Mouse (Mus musculus): ENCODE measurements around the gene Aspg.

The Aspg gene

GRCm38 (mm10) chr12:112117006-112117405, 10.5 kb downstream of the Aspg start:
- DNase-seq = no peak

GRCm38 (mm10) chr12:112117649-112118048, 11.2 kb downstream of the Aspg start:
- no peak for DNase-seq

DNA sequence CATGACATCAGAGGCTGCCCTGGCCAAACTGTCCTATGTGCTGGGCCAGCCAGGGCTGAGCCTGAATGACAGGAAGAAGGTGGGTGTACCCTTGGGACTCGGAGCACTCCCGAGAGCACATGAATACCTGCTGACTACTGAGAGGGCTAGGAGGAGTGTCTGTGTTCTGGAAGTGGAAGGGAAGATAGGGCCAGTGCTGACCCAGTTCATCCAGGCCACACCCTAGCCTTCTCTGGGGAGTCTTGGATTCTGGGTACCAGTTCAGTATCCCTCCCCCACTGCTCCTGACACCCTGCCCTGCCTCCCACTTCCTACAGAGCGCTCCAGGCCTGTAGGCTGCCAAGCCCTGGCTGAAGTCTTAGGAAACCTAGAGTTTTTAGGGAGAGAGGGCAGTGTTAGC, 14.7 kb downstream of the Aspg start:
- no peak for DNase-seq

- DNase-seq = no peak
Observed at GRCm38 (mm10) chr12:112125903-112126302, 19.4 kb downstream of the Aspg start.

DNA sequence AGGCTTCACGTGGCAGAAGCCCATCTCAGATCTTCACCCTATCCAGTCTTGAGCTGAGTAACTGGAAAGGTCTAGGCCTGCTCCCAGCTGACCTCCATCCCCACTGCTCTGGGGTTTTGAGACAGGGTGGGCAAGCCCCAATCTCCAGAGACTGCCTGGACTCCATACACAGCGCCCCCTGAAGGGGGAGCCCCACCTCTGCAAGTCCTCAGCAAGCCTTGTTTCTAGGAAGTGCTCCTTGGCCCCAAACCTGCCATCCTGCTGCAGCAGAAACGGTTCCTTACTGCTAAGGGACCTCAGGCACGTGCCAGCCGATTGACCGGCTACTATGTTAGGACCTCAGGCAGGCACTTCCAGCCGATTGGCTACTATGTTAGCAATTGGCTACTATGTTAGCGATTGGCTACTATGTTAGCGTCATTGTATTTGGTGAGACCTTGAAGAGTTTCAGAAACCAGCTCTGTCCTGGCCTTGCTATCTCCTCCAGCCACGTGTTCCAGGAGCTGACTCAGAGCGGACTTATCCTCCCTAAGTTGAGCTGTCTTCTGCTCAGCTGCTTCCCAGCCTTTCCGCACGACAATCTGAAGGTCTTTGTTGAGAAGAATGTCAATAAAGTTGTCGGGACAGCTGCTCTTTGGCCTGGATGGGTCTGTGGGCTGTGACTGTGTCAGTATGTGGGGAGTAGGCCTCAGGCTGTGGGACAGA, 20.6 kb downstream of the Aspg start:
- DNase-seq = peak; percentile 39

GRCm38 (mm10) chr12:112128526-112128925, 22.0 kb downstream of the Aspg start:
- DNase-seq = no peak

- DNase-seq = no peak
Observed at GRCm38 (mm10) chr12:112129300-112129856, 22.9 kb downstream of the Aspg start.

DNA sequence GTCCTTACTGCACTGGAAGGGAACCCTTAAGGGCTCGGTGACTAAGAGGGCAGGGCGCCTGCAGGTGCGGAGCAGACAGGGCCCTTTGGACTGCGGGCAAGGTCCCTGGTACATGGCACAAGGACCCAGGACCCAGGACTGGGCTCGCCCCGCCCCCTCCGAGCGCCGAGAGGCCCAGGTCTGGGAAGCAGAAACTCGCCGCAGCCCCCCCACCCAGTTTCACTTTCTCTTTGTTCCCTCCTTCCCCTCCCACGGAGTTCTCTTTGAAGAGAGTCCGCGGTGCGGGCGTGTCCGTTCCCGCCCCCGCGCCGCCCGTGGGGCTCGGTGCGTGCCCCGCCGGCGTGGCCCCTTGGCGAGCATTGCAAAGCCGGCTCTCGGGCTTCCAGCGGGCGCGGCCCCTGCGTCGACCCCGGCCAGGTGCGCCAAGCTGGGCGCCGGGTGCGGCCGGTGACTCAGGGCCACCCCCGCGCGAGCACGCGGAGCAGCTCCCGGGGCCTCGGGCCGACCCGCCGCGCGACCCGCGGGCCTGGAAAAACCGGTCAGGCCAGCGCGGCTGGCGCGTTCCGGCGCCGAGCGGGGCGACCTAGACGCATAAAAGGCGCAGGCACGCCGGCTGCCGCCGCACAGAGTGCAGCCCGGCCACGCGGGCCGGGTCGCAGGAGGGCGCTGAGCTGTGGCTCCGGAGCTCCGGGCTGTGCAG, 23.8 kb downstream of the Aspg start:
- DNase-seq = peak; percentile 74

DNA sequence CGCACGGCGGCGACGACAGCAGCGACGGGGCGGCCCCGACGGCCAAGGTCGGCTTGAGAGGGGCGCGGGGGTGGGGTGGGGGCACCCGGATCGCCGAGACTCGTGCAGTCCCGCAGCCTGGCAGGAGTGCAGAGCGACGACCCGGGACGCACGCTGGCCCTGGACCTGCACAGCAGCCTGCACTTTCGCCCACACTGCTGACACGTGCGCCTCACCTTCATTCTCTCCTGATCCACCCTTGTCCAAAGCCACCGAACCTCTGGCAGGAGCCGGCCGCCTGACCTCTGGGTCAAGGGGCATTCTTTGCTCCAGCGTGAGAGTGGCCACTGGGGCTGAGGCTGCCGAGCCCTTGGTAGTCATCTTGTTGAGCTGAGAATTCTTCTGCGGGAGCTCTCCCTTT, 24.5 kb downstream of the Aspg start:
- no peak for DNase-seq

DNA sequence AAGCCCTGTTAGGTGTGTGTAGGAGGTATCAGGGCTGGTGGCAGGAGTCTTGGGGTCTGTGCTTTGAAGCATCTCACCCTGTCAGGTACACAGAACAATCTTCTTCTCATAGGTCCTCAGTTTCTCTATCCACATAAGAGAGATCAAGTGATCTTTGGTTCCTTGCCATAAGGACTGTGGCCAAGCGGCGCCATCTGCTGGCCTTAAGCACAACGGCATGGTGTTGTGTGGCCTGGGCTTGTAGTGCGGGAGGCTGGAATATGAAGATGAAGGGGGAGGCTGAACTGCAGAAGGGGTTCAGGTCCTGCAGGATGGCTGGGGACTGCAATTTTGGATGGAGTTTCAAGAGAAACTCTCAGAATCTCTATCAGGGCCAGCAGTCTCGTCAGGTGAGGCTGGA, 33.8 kb downstream of the Aspg start:
- DNase-seq = peak; percentile 75

GRCm38 (mm10) chr12:112140745-112141144, 34.3 kb downstream of the Aspg start:
- DNase-seq = no peak

DNA sequence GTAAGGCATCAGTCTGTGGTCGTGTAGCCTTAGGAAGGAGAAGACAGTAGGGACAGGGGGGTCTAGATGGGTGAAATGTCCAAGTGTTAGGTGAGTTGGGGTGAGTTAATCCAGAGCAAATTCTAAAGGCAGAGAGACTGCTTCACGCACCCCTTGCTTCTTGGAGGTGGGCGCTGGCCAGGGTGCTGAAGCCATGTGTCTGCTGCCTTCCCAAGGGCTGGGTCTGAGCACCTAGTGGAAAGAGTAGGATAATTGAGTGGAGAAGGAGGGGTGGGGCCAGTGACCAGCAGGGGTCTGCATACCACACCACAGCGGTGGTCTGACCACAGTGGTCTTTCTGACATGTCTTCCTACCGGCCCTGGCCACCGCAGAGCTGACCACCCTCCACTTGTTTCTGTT, 34.8 kb downstream of the Aspg start:
- DNase-seq = peak; percentile 65

GRCm38 (mm10) chr12:112143116-112143832, 36.8 kb downstream of the Aspg start:
- DNase-seq = peak; percentile 75

DNA sequence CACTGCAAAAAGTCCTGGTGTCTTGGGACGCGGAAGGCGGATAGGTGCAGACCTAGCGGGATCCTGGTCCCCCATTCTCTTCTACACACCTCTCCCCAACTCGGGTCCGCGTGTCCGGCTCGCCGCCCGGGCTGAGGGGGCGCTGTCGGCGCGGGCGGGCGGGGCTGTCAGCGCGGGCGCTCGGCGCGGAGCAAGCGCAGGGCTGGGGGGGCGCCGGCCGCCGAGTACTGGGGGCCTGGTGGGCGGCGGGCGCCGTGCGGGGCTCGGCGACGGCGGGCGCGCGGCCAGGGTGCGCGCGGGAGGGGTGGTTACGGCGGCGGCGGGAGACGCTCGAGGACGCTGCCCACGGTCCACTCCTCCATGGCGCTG, 37.3 kb downstream of the Aspg start:
- DNase-seq = peak; percentile 63

GRCm38 (mm10) chr12:112144377-112145115, 38.1 kb downstream of the Aspg start:
- DNase-seq = no peak

GRCm38 (mm10) chr12:112145211-112145874, 38.9 kb downstream of the Aspg start:
- peak; percentile 91 for DNase-seq

- DNase-seq = peak; percentile 75
Observed at GRCm38 (mm10) chr12:112145875-112146651, 39.6 kb downstream of the Aspg start, which contains the start of gene Kif26a. Kif26a (plus strand) TSS chr12:112146208.

DNA sequence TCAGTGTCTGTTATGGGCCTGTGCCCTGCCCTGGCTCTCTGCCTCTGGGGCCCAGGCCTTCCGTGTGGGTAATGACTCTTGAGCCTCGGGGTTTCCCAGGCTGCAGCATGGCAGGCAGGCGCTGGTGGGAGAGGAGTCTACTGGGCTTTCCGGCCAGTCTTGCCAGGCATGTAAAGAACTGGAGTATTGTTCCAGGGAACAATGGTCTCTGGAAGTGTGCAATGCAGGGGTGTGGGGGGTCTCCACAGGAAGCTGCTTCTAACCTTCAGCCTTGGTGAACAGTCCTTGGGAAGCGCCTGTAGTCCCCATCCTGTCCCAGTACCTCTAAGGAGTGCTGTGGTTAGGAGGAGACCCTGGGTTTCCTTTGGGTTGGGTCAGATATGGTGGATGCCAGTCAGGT, 40.9 kb downstream of the Aspg start:
- DNase-seq = no peak

GRCm38 (mm10) chr12:112150011-112150410, 43.5 kb downstream of the Aspg start:
- DNase-seq = no peak

DNA sequence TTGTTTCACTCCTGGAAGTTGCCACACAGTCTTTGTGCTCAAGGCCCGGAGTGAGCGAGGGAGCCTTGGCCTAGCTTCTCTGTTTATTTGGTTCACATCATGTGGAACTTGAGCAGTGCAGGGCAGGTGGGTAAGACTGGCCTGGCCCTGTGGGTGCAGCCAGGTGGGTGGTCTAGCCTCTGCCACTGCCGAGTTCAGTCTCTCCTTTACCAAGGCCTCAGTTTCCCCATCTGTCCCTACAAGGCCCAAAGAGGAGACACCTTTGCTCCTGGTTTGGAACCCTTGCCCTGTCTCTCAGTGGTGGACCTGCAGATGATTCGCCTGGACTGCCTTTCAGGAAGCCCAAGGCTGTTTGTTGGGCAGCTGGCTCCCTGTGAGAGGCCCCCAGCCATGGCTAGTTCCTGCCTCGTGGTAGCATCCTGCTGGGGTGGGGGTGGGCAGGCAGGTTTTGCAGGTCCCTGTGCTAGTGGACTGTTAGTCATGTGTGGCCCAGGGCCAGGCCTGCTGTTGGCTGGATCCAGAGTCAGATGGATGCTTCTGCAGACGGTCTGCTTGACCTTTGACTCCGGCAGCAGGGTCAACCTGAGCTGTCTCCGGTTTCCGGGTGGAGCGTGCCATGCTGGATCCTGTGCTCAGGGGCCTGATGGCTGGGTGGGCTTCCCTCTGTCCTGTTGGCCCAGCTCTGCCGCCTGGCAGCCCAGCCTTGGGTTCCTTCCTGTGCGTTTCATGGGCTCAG, 44.9 kb downstream of the Aspg start:
- DNase-seq = no peak

DNA sequence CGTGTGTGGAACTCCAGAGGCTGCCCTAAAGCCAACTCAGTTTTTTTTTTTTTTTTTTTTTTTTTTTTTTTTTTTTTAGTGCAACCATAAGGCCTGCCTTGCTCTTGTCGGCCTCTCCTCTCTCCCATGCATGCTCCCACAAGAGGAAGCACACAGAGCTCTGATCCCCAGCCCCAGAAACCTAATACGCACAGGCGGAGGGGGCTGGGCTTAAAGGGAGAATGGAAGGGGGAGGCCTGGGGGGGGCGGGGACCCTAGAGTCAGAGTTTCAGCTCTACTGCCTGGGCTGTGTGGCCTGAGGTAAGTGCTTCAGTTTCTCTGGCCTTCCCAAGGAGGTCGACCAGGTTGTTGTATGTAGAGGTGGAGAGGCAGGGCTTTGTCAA, 45.5 kb downstream of the Aspg start:
- no peak for DNase-seq

Measured in retina, postnatal 1 day (tissue).